Mouse (Mus musculus) cerebellum, adult 11 months (tissue): ENCODE measurements around the gene Fam227a.

Source experiments
- DNase-seq: peaks from one replicate; pipeline ENCODE4 v3.0.0; 2022

The Fam227a gene

DNA sequence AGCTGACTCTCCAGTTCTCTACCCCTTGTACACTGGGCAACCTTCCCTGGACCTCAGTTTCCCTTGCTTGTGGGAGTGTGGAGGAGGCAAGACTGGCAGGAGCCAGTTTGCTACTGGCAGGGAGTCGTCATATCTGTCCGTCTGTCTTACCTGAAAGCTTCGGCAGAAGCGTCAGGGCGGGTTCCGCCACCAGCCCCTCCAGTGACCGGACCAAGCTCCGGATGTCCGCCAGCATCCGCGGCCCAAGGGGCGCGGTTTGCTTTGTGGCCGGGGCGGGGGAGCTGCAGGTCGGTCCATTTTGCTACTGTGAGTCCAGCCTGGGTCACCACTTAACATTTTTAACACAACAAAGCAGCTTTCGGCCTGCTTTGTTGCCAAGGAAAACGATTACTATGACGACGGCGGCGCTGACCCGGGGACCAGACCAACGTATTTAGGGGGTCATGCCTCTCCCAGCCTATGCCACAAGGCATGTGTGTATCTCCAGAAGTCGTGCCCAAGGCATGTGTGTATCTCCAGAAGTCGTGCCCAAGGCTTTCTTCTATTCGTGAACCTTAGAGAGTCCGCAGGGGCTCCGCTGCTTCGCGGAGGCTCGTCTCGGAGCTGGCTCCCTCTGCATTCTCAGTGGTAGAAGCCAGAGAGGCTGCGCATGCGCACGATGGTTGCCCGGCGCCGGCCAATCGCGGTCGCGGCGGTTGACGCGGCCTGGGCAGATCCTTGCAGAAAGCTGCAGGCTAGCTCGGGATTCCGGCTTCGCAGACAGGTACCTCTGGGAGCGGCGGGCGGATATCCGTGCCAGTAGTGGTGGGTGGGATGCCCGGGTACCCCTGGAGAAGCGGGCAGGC, at the start of gene Fam227a, which contains the start of gene Cby1:
TSS of gene Fam227a (minus strand) at position 426 of the 845 bp plus-strand sequence.
TSS of gene Cby1 (plus strand) at position 669 of the 845 bp plus-strand sequence.
- DNase-seq, result peak; percentile 94

DNA sequence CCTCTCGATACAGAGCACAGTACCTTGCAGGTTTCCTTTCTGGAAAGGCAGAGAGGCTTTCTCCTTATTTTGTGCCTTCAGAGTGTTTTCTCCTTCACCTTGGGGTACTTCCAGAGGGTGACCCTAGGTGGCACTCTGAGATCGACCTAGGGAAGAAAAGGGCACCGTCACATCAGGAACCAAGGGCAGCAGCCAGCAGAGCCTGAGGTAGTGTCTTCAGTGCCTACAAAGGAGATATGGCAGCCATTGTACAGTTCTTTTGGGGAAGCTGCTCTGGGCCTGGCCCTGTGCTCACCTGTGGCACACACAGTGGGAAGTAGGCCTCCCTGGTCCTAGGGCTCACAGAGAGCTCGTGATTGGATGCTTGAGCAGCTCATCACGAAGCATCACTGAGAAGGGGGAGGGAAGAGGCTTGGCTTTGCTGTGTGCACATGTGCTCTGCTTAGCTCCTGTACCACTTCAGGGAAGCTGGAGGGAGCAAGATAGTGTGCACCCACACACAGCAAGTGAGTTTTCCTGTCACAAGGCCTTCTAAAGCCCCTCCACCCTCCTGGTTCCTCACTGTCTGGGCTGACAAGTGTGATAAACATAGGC, 49.6 kb upstream of the Fam227a start:
- no peak for DNase-seq

DNA sequence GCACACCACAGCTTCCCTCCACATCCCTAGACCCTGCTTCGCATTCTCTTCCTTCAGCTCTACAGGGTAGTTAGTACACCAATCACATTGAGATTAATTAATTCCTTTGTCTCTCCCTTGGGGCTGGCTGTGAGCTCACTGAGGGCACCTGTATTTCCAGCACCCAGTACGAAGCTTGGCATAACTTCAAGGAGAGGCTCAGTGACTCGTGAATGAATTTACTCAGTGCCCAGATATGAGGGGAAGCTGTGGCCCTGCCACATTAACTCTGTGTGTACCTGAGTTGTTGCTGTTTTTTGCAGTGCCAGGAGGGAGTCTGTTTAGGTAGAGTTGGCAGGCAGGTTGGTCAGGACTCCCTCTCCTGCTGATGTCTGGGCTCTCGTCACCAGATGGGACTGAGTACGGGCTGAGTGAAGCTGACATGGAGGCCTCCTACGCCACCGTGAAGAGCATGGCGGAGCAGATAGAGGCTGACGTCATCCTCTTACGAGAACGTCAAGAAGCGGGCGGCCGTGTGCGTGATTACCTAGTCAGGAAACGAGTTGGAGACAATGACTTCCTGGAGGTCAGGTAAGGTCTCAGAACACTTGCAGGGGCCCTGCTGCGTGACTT, 48.0 kb upstream of the Fam227a start:
- no peak for DNase-seq

DNA sequence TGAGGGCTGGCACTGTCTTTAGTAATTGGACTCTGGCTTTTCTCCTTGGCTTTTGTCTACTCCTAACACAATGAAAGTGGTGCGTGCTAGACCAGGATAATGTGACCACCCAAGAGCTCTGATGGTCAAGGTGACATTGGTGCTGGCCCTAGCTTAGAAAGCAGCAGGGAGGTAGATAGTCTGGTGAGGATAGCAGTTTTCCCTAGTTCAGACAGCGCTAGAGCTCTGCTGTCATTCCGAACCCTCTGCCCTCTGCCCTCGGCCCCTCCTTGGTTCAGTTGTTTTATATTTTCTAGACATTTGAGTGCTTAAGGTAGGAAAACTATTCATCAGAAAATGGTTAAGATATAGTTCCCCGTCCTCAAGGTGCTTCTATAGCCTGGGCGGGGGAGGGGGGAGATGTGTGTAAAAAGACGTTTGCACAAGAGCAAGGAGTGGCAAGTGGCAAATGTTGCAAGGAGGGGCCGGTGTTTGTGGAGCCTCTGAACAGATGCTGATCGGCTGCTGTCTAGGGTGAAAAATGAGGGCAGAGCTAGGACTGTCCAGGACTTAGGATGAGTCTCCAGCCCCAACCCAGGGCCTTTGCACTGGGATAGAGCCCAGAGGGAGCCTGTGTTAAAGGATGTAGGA, 38.9 kb upstream of the Fam227a start:
- DNase-seq, result no peak

DNA sequence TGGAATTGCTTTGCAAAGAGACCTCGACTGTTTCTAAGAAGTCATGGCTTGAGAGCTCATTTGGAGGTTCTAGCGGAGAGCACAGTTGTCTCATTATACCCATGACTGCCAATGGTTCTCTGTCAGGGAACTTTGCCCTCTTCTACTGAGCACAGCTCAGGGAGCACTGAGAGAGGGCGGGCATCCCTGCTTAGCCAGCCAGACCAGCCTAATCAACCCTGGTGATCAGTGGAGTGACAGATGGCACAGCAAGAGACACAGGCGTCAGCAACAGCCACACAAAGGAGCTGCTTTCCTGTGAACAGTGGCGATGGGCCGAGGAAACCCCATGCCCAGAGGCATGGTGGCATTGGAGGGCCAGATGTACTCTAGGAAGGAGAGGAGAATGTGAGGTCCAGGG, 38.3 kb upstream of the Fam227a start:
- no peak for DNase-seq

DNA sequence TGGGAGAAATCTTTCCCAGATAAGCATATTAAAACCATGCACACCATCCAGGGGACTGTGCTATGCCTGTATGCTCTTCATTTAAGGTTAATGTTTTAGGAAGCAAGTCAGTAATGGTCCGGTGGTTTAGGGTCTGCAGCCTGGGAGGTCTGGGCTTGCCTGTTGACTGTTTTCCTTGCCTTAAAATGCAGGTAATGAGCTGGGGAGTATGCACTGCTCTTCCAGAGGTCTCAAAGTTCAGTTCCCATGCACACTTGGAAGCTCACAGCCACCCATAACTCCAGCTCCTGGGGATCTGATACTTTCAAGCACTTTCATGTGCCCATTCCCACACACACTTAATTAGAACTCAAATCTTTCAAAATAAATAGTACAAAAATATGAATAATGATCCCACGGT, 37.8 kb upstream of the Fam227a start:
- DNase-seq, result no peak

DNA sequence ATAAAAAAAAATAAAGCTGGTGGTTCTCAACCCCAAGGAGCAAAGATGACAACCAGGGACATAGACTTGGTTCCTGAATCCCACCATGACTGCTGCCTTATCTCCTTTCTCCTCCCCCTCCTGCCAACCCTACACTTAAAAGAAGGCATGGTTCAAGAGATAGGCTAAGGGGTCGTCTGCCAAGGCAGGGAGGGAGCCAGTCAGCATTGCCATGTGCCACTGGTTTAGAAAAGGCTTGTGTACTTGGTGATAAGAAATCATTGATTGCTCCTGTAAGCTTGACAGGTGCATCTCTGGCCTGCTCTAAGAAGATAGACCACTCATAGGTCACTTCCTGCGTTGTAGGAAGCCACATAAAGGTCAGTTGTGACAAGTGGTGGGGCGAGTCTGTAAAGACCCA, 36.8 kb upstream of the Fam227a start:
- DNase-seq, result no peak

DNA sequence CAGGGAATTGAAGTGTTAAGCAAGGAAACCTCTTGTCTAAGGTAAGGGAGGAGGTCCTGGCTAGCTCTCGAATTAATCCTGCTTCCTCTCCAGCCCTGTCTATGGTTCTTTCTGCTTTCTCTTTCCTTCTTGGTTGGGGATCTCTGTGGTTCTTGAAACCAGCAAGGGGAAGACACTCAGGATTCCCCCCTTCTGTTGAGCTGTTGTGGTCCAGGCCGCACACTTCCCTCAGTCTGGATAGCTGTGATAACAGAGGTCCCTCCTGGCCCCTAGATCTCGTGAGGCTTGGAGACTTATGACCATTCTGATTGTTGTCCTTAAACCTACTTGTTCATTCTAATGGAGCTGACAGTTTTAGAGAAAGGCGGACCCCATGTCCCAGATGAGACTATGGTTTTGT, 35.8 kb upstream of the Fam227a start:
- no peak for DNase-seq

DNA sequence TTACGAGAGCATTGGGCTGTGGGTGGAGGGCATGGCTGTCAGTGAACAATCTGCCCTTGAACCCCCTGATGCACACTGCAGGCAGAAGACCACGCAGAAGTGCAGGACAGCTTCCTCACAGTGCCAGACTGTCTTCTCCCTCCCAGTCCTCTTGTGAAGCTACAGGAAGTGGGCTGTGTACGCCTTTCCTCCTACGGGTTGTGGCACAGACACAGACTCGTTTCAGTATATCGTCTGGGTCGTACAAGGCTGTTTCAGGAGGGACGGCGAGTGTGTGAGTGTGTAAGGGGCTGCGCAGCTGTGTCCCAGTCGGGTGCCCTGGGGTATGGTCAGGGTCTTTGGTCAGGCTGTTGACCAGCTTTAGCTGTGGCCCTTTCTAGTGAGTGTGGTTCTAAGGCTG, 35.0 kb upstream of the Fam227a start:
- no peak for DNase-seq

DNA sequence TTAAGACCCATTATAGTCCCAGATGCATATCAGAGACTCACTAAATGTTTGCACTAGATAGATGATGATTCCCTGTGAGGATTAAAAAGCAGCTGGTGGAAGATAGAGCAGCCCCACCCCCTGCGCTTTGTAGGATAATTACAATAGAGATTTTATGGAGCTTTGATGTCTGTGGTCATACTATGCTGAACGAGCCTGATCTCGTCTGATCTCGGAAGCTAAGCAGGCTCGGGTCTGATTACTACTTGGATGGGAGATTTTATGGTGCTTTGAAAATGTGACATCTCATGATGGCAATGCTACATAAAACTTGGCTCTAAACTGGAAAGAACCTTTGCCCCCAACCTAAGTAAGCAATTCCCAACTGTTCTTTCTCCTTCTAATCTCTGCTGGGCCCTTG, 33.6 kb upstream of the Fam227a start:
- DNase-seq, result no peak

DNA sequence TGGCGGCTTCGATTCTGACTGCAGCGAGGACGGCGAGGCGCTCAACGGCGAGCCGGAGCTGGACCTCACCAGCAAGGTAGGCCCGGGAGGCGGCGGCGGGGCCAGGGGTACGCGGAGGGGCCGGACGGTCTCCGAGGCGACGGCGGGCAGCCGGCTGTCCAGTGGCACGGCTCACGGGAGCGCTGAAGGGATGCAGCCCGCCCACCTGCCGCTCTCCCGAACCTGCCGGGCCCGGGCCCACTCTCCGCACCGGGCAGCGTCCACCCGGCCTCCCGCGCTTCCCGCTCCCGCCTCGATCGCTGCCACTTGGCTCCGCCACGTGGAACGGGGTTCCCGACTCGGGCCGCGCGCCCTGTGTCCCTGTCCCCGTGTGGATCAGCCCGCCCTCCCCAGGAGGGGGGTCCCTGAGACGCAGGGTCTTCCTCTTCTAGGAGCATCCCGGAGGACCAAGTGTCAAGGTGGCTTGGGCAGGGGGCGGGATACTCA, 32.3 kb upstream of the Fam227a start:
- DNase-seq, result peak; percentile 63

DNA sequence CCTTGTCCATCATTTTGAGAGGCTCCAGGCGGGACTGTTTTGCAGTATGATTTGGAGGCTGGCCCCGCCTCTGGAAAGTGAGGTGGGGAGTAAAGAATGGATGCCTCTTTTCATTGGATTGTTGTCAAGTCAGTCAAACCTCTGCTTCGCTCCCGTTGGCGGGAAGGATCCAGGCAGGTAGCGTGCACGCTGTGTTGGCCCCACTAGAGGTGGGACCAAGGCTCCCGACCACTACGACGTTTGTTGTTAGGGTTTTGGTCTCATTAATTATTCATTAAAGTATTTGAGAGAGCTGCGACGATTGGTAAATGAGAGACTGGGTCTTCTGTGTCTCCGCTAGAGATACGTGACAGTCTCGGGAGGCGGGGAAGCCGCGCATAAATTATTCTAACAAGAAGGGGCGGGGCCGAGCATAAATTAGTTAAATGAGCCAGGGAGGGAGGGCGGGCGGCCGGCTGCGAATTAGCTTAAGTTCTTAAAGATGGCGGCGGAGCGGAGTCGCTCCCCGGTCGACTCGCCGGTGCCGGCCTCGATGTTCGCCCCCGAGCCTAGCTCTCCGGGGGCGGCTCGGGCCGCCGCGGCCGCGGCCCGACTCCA, 31.8 kb upstream of the Fam227a start, which contains the start of gene Gtpbp1:
TSS of gene Gtpbp1 (plus strand) at position 420 of the 597 bp plus-strand sequence.
- peak; percentile 97 for DNase-seq

DNA sequence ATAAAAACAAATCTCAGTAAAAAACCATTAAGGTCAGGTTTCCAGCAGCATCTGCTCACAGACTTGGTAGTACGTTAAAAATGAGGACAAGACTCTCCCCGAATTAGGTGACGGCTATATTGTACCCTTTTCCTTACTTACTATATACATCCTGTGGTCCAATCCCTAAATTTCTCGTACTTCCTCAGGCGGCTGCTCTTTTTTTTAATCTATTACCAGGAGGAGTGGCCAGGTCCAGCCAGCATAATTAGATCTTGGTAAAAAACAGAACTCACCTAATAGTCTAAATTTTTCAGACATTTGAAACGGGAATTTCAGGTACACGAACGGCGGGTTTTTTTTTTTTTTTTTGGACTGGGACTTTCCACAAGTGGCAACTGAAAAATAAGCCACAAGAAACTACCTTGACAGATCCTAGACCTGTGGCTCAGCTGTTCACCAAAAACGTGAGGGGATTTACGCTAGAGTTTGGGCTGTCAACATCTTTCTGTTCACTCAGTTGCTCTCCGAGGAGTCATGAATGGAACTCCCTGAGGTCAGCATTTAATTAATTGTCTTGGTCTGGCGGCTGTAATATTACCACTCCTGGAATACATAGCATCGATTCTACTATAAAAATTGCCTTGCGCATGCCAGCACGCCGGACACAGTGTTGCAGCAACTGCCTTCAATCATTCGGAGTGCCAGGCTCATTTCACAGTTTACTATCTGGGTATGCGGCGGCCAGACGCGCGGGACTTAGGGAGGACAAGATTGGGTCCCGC, 31.1 kb upstream of the Fam227a start:
- no peak for DNase-seq

DNA sequence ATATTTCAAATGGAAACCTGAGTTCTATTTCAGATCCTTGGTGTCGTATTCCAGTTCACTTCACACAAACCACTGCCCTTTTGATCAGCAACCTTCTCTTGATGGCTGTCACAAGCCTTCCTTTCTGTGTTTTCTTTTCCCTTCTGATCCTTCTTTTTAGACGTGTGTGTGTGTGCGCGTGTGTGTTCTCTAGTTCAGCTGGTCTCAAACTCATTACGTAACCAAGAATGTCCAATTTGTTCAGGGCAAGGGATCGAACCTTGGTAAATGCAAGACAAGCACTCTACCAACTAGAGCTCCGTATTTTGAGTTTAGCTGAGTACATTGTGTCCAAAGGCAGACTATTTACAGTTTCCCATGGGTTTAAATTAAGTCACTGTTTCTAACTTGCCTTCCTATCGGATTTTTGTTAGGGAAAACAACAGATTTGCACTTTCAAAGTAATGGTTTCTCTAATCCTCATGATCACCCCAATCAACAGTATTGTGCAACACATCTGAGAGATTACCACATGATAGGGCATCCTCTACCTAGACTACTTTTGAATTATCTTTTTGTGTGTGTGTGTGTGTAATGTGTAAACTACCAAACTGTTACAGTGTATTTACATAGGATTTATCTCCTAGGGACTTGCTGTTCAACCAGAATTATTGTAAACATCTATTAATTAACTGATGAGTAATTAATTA, 29.7 kb upstream of the Fam227a start:
- no peak for DNase-seq

DNA sequence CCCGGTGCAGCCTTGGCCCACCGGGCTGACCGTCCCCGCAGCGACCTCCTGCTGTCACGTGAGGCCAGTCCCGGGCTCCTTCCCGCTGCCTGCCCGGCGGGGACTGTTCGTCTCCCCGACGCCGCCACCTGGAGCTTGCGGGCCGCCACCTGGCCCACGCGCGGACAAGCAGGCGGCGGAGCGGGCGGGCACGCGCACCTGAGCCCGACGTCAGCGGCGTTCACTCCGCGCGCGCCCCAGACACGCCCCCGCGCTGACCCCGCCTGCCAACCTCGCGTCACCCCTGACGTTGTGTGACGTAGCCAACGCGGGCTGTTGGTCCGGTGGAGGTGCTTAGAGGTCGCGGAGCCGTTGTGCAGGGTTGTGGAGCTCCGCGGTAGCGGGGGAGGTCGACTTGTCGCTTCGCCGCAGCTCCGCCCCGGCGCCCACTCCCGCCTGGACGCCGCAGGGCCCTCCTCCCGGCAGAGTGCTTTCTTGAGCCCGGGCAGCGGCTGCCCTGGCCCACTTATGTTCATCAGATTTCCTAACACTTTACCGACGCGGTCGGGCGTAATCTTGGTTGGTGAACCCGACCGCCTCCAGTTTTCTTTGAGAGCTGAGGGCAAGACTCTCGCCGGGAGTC, 29.0 kb upstream of the Fam227a start, which contains the start of gene Josd1:
TSS of gene Josd1 (minus strand) at position 274 of the 622 bp plus-strand sequence.
- DNase-seq, result peak; percentile 98

DNA sequence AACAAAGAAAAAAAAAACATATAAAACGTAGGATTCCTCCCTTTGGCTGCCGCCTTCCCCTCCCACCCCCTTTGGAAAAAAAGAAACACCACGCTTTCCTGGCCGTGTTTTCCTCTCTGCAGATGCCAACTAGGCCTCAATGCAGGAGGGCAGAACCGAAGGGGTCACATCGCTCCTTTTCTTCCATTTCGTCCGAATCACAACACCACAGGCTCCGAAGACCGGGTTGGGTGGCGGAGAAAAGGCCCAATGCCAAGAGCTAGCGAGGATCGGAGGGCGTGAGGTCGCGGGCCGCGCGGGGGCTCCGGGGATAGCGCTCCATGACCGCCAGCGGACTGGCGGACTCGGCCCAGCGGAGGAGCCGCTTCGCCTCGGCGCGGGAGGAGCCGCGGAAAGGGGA, 28.4 kb upstream of the Fam227a start:
- DNase-seq, result no peak

DNA sequence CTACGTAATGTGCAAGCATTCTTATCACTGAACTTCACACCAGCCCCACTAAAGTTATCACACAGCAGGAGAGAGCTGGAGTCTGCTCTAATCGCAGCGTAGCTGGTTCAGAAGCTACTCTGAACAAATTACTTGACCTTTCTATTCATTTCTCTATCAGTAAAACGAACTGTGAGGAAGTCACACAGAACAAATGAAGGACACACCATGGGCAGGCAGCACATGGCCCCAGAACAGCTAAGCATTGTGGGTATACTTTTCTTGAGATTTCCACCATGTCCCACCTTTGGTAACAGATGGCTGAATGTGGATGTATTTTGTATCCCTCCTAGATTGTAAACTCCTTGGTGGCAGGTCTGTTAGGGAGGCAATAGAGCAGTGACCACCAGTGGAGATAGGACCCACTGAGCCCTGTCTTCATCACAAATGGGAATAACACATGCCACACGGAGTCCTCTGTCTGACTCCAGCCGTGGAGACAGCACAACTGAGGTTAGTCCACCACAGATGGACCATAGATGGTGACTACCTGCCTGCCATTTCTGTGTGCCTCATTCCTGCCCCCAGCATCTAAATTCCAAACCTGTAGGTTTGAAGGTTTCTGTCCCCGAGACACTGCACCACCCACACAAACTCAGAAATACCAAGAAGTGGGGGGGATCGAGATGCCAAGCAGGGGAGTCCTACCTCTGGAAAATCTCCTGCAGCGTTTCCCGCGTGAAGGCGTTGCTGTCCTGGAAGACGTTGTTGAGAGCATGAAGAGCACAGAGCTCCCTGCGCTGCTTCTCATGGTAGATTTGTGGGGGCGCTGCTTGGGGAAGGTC, 27.5 kb upstream of the Fam227a start:
- DNase-seq, result no peak

DNA sequence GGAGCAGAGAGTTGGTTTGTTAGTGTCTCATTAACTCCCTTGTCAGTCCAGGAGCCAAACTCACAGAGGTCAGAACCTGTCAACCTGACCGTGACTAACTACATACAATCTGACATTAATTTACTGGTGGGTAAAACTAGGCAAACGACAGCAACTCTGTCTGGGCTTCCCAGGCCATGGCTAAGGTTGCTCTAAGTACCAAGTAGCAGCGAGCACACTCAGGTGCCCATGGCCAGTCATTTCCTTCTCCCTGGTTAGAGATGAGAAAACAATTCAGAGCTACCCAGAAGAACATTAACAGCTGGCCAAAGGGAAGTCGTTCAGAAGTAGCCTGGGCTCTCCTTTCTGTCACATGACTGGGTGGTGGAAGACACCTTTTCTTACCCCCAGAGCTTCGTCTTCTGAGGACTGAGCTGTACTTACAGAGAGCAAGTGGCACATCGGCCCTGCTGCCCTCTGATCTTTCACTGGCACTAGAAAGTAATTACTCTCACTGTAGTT, 26.4 kb upstream of the Fam227a start:
- no peak for DNase-seq

DNA sequence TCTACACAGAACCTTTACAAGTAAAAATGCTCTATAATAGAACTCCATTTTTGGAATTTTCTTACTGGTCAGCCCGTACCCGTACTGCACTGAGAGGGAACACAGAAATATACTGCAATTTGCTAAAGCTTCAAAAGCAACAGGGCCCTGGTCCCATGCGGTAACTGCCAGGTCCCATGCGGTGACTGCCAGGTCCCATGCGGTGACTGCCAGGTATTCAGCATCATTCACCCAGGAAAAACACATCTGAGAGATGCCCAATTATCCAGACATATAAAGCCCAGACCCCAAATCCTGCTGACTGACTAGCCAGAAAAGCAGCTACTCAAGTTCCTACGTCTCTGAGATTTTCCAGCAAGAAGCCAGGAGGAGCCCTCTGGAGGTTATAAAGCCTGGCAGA, 25.9 kb upstream of the Fam227a start:
- DNase-seq, result no peak
